Mouse (Mus musculus) kidney, postnatal 4 days (tissue): ENCODE data around the gene Cmpk2.
"Not testable (repeated sequence)": the region's sequence is repeated elsewhere in the genome, so short reads cannot be mapped to it uniquely, and the experiment has no call there.

Experiments used
- DNase-seq, 2 experiments: peaks; one replicate each; pipeline ENCODE4 v3.0.0; 2021; ENCODE audit warnings: mixed read lengths in 2 of 2

Gene Cmpk2

GRCm38 (mm10) chr12:26469098-26470041 is at the start of gene Cmpk2:
Gene Cmpk2, plus strand, starts transcription at chr12:26469204.
- peak; percentile 92 to 95 for DNase-seq

GRCm38 (mm10) chr12:26424841-26425240 is 44.2 kb upstream of the Cmpk2 start:
- no peak for DNase-seq

- not testable (repeated sequence) for DNase-seq
These were observed 40.2 kb upstream of the Cmpk2 start for GRCm38 (mm10) chr12:26428771-26429170.

- DNase-seq: peak in 1 of 2 experiments; percentile 37
These were observed 32.7 kb upstream of the Cmpk2 start for GRCm38 (mm10) chr12:26436334-26436733.

- DNase-seq: no peak
These were observed 31.1 kb upstream of the Cmpk2 start for GRCm38 (mm10) chr12:26437950-26438349.

- DNase-seq: peak in 1 of 2 experiments; percentile 9
These were observed 29.6 kb upstream of the Cmpk2 start for GRCm38 (mm10) chr12:26439366-26439765.

- peak; percentile 91 to 92 for DNase-seq
These were observed 24.9 kb upstream of the Cmpk2 start for GRCm38 (mm10) chr12:26444054-26444453.

GRCm38 (mm10) chr12:26444511-26444910 is 24.5 kb upstream of the Cmpk2 start:
- DNase-seq: no peak

- DNase-seq: no peak
These were observed 22.5 kb upstream of the Cmpk2 start for GRCm38 (mm10) chr12:26446377-26447045.

GRCm38 (mm10) chr12:26449483-26449882 is 19.5 kb upstream of the Cmpk2 start:
- DNase-seq: no peak

GRCm38 (mm10) chr12:26451150-26451549 is 17.9 kb upstream of the Cmpk2 start:
- DNase-seq: no peak

- no peak for DNase-seq
These were observed 16.1 kb upstream of the Cmpk2 start for GRCm38 (mm10) chr12:26452951-26453350.

- DNase-seq: no peak
These were observed 14.3 kb upstream of the Cmpk2 start for GRCm38 (mm10) chr12:26454682-26455081.

GRCm38 (mm10) chr12:26456028-26456698 is 12.8 kb upstream of the Cmpk2 start, which contains the start of gene Rsad2:
Gene Rsad2, minus strand, starts transcription at chr12:26456452.
- peak; percentile 62 to 75 for DNase-seq

- DNase-seq: no peak
These were observed 8.9 kb upstream of the Cmpk2 start for GRCm38 (mm10) chr12:26460091-26460490.

GRCm38 (mm10) chr12:26465600-26465999 is 3.4 kb upstream of the Cmpk2 start:
- no peak for DNase-seq

GRCm38 (mm10) chr12:26470042-26470409 is 1.0 kb downstream of the Cmpk2 start:
- DNase-seq: no peak

GRCm38 (mm10) chr12:26471376-26471775 is 2.4 kb downstream of the Cmpk2 start:
- DNase-seq: no peak

GRCm38 (mm10) chr12:26472770-26473481 is 3.9 kb downstream of the Cmpk2 start:
- DNase-seq: no peak

- DNase-seq: no peak
These were observed 4.7 kb downstream of the Cmpk2 start for GRCm38 (mm10) chr12:26473746-26474145.

- DNase-seq: no peak
These were observed 8.2 kb downstream of the Cmpk2 start for GRCm38 (mm10) chr12:26477198-26477597.

GRCm38 (mm10) chr12:26478196-26479004 is 9.4 kb downstream of the Cmpk2 start:
- DNase-seq: peak in 1 of 2 experiments; percentile 20
